Mouse (Mus musculus) olfactory bulb, adult 2 months (tissue): ENCODE results near the gene Thumpd2.

Experiments
- CTCF ChIP-seq: fragments of 200-500 bp; IDR thresholded peaks from 2 replicates; pipeline ENCODE4 v1.5.1; 2012; ENCODE audit warnings: low read depth, mild to moderate bottlenecking, low read length, moderate library complexity; ENCODE audit not compliant: insufficient read depth
- POLR2A ChIP-seq: fragments of 200-500 bp; IDR thresholded peaks from 2 replicates; pipeline ENCODE4 v1.6.1; 2012; ENCODE audit warnings: mild to moderate bottlenecking, low read depth, low read length, moderate library complexity; ENCODE audit not compliant: insufficient read depth

- TF ChIP-seq CTCF (no peak), POLR2A (no peak)
Measured at GRCm38 (mm10) chr17:81032957-81033356, 31.9 kb downstream of the Thumpd2 start.
